In genomic region chr19:32905901-32906431, GRCm38 (mm10) we compare ENCODE assay signal across 8 mouse cellular contexts.
DNase-seq lines count a peak whose midpoint lies in the region; ATAC-seq and TF ChIP-seq lines count a peak whose summit lies in the region.

No protein-coding gene starts in this region.

- intact Hi-C loops in gastrocnemius, adult 2 months (cut with DNase I): loop anchor here (10.0 kb wide), 1 partner anchor 151 kb away; the partner anchor contains the start of gene Pten
- intact Hi-C loops in gastrocnemius, postnatal 14 days (cut with DNase I; ENCODE audit: low total_unique reads): no loop called here

- no peak for DNase-seq in gastrocnemius, adult 2 months
- no peak for DNase-seq in gastrocnemius, postnatal 14 days
- peak; percentile 12 for DNase-seq in liver
- DNase-seq in spleen, postnatal 36 days (ENCODE audit: low spot score in 2 of 2): peak; percentile 71 to 73
- DNase-seq in urinary bladder, postnatal 36 days (ENCODE audit: low spot score in 2 of 2): no peak
- DNase-seq in adrenal gland, postnatal 36 days: no peak
- DNase-seq in gastrocnemius, postnatal 4 days (ENCODE audit: low spot score in 2 of 2): no peak

- no peak overlapping the region for H3K4me3 ChIP-seq in gastrocnemius, adult 2 months

- peak overlapping the region; percentile 66 for H3K27ac ChIP-seq in gastrocnemius, adult 2 months

- no peak for TF ChIP-seq CTCF in gastrocnemius, adult 2 months (IDR thresholded peaks at IDR 0.05)

- peak; percentile 45 for ATAC-seq in common myeloid progenitor, adult 5-6 weeks (replicated peaks; ENCODE audit: low read depth, poor library complexity, severe bottlenecking)

Comparison
In these comparisons a context has a peak if more than half of its experiments do, and no peak if none do; other contexts are left out.
1. DNase-seq: peak in liver (single experiment) and spleen, postnatal 36 days (2 of 2); none in gastrocnemius, adult 2 months (single experiment), gastrocnemius, postnatal 14 days (single experiment), urinary bladder, postnatal 36 days (0 of 2), adrenal gland, postnatal 36 days (0 of 2) and gastrocnemius, postnatal 4 days (0 of 2).